Mouse (Mus musculus) hindbrain, embryonic 11.5 days (tissue): ENCODE measurements at regions not wholly inside any gene's neighbourhood (a gene's known extent, or its start where the extent isn't known, plus 50 kb on each side); places are given as distances from the start of the nearest gene placed in this dataset.
"Not testable (repeated sequence)": the region's sequence is repeated elsewhere in the genome, so short reads cannot be mapped to it uniquely, and the experiment has no call there.

Source experiments
- ATAC-seq: fragments of 200-750 bp; cut with Nextera tagmentation; 2 replicates; pipeline ENCODE4 v1.8.0; 2017; ENCODE audit warnings: mild to moderate bottlenecking, moderate TSS enrichment, moderate library complexity; ENCODE audit not compliant: low FRiP score
- DNase-seq: peaks from one replicate; pipeline ENCODE4 v3.0.0-alpha.2; 2015; ENCODE audit warnings: low spot score
- H3K27ac ChIP-seq: fragments of 300-500 bp; sonication (generic); 2 replicates; pipeline ENCODE4 v1.5.1; 2014; ENCODE audit warnings: mild to moderate bottlenecking, low read depth, low read length
- H3K27me3 ChIP-seq: fragments of 300-500 bp; sonication (generic); 2 replicates; pipeline ENCODE4 v1.6.1; 2014; ENCODE audit warnings: mild to moderate bottlenecking, low read length, moderate library complexity, mixed read lengths; ENCODE audit not compliant: control insufficient read depth, insufficient read depth
- H3K36me3 ChIP-seq: fragments of 300-500 bp; sonication (generic); 2 replicates; pipeline ENCODE4 v1.6.1; 2014; ENCODE audit warnings: mild to moderate bottlenecking, low read length, moderate library complexity, mixed read lengths; ENCODE audit not compliant: control insufficient read depth, insufficient read depth
- H3K4me1 ChIP-seq: fragments of 300-500 bp; sonication (generic); replicated peaks from 2 replicates; pipeline ENCODE4 v1.6.1; 2014; ENCODE audit warnings: low read length, mixed read lengths; ENCODE audit not compliant: control insufficient read depth, insufficient read depth
- H3K4me2 ChIP-seq: fragments of 300-500 bp; sonication (generic); replicated peaks from 2 replicates; pipeline ENCODE4 v1.6.1; 2014; ENCODE audit warnings: mild to moderate bottlenecking, low read depth, low read length
- H3K4me3 ChIP-seq: fragments of 300-500 bp; sonication (generic); 2 replicates; pipeline ENCODE4 v1.5.1; 2014; ENCODE audit warnings: low read depth, low read length
- H3K9ac ChIP-seq: fragments of 300-500 bp; sonication (generic); 2 replicates; pipeline ENCODE4 v1.6.1; 2014; ENCODE audit warnings: low read depth, low read length
- H3K9me3 ChIP-seq: fragments of 300-500 bp; sonication (generic); 2 replicates; pipeline ENCODE4 v1.6.1; 2016; ENCODE audit warnings: low read length; ENCODE audit not compliant: control insufficient read depth
- WGBS: fragments of 180-500 bp; shearing (Covaris S2); extraction: QIAGEN DNeasy Blood & Tissue Kit; methylation state at CpG from one replicate; pipeline ENCODE4 v1.1.7; 2014; 5-methylcytosine and 5-hydroxymethylcytosine counted together

DNA sequence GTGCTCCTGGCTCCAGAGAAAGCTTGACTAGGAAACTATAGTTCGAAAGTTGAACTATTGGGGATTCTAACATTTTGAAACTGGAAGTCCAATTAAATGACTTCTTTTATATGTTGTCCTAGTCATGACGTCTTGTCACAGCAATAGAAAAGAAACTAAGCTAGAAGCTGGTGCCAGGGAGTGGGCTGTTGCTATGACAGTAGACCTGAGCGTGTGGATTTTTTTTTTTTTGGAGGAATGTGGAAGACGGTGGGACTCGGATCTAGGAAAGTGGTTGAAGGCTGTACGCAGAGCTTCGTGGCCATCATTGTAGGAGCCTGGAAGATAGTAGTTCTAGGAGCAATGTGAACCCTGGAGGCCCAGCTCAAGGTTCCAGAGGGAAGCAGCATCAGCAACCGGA is 194.2 kb upstream of the Zfp703 start:
- H3K36me3 ChIP-seq, H3K27me3 ChIP-seq, H3K4me3 ChIP-seq, ATAC-seq, H3K4me1 ChIP-seq, H3K9me3 ChIP-seq, H3K4me2 ChIP-seq, H3K27ac ChIP-seq, H3K9ac ChIP-seq, DNase-seq: not testable (repeated sequence)
- WGBS: 93% methylated on average over 8 of the region's 8 CpGs

DNA sequence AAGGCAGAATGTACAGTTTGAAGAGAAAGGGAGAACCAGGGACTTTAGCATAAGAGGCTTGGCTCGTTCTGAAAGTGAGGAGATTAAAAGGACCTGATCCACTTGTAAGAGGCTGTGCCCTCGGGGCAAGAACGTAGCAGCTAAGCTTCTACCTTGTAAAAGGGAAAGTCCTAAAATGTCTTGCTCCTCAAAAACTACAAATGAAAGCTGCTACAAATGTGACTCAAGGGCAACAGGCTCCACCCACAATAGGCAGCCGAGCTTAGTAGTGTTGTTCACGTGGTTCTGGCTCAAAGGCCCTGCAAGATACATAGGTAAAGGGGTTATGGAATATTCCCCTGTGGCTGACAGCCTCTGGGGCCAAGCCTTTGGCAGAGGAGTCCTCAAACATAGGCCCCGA is 192.7 kb upstream of the Zfp703 start:
- no peak overlapping the region for H3K4me2 ChIP-seq
- WGBS: 75% methylated on average over 6 of the region's 6 CpGs
- no peak for ATAC-seq

DNA sequence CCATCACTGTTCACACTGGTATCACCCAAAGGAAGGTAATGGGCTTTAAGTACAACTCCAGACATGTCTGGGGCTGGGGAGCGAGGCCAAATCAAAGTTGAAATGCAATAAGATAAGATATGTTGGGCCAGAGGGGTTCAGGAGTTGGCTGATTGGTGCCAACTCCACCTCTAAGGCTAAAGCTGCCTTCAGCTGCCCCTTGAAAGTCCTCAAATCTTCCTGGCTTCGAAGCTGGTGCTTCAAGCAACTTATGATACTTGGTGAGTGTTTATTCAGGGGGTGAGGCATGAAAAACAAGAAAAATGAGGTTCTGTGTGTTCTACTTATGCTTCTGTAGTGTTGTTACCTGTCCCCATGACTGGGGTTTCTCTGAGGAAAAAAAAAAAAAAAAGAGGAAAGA is 185.3 kb upstream of the Zfp703 start:
- H3K9me3 ChIP-seq: no peaks in the 10 kb centered on the region
- H3K4me3 ChIP-seq: no peak overlapping the region
- H3K4me1 ChIP-seq: no peaks in the 10 kb centered on the region
- WGBS: 91% methylated on average over 2 of the region's 2 CpGs
- ATAC-seq (no peak), DNase-seq (no peak)
- no peak overlapping the region for H3K4me2 ChIP-seq
- H3K9ac ChIP-seq: no peak overlapping the region
- H3K36me3 ChIP-seq: no peaks in the 10 kb centered on the region
- H3K27me3 ChIP-seq: no peaks in the 10 kb centered on the region
- H3K27ac ChIP-seq: no peak overlapping the region

More for the DNA sequence above, 192.7 kb upstream of the Zfp703 start:
- Histone ChIP-seq H3K27me3 (peaks cover 2% of the 10 kb centered on the region; the same call in 1 of the 2 replicates), H3K9me3 (no peaks in the 10 kb centered on the region), H3K4me1 (no peaks in the 10 kb centered on the region), H3K36me3 (no peaks in the 10 kb centered on the region), H3K27ac (no peak overlapping the region), H3K4me3 (no peak overlapping the region), H3K9ac (no peak overlapping the region)
- DNase-seq: no peak

DNA sequence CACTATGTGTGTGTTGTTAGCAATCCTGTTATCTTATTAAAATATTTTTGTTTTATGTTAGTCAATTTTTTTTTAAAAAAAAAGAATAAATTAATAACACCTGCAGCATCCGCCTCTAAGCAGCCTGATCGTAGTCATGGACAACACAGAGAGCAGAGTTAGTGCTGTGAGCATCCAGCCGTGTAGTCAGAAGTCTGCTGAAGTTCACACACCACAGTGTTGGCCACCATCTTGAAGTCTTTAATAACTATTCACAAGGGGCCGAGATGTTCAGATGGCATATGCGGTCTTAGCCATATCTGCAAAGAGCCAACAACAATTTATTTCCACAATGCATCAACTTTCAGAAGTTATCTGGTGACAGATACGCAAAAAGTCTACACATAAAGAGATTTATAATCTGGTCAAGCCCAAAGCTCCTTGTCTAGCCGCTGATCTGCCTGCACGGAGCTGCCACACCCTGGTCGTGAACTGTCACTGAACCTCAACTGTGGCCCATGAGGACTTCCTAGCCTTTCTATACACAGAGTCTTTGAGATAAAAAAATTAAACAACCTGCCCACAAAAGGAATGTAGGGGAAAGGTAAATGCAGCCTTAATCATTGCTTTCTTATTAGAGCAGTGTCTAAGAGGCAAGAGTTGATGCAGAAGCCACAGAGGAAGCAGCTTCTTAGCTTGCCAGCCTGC is 183.4 kb upstream of the Zfp703 start:
- H3K27me3 ChIP-seq: no peaks in the 10 kb centered on the region
- H3K4me2 ChIP-seq: no peak overlapping the region
- no peaks in the 10 kb centered on the region for H3K9me3 ChIP-seq
- H3K4me3 ChIP-seq: no peak overlapping the region
- H3K4me1 ChIP-seq: no peaks in the 10 kb centered on the region
- no peak for DNase-seq
- 93% methylated on average over 9 of the region's 9 CpGs for WGBS
- no peaks in the 10 kb centered on the region for H3K36me3 ChIP-seq
- H3K27ac ChIP-seq: no peak overlapping the region
- no peak for ATAC-seq
- H3K9ac ChIP-seq: no peak overlapping the region

DNA sequence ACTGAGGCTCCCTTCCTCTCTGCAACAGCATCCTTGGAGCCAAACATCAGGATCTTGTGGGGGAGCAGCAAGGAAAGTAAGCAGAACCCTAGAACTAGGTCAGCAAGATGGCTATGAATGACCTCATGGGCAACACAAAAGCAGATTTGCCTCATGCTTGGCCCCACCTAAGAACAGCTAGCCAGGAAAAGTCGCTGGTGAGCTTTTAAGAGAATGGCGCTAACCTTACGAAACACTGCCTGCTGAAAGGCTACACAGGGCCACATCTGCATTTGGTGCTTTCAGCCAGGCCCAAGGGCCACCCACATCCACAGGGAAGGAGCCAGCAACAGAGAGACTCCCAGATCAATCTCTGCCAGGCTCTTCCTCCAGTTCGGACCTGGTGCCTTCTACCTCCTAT is 182.7 kb upstream of the Zfp703 start:
- Histone ChIP-seq H3K9me3 (no peaks in the 10 kb centered on the region), H3K9ac (no peak overlapping the region), H3K4me1 (no peaks in the 10 kb centered on the region), H3K4me3 (no peak overlapping the region), H3K4me2 (no peak overlapping the region), H3K27me3 (no peaks in the 10 kb centered on the region), H3K27ac (no peak overlapping the region), H3K36me3 (no peaks in the 10 kb centered on the region)
- DNase-seq (no peak), ATAC-seq (no peak)
- 89% methylated on average over 4 of the region's 4 CpGs for WGBS

DNA sequence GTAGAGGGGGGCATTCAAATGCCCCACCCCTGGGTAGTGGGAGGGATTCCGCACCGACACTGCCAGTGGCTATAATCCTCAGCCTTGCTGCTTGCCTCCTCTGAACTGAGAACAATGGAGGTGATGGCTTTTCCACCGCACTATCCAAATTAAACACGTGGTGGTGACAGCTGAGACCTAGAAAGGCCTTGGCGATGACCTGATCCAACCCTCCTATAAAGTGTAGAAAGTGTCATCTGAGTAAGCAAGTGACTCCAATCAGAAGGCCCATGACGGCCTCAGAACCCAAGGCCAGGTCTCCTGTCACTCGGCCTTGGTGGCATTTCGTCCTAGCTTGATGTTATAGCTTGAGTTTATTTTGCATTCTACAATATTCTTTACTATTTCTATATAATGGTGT is 181.5 kb upstream of the Zfp703 start:
- no peak for ATAC-seq
- Histone ChIP-seq H3K4me3 (no peak overlapping the region), H3K36me3 (no peaks in the 10 kb centered on the region), H3K27me3 (no peaks in the 10 kb centered on the region), H3K9ac (no peak overlapping the region), H3K4me2 (no peak overlapping the region), H3K27ac (no peak overlapping the region), H3K9me3 (no peaks in the 10 kb centered on the region), H3K4me1 (no peaks in the 10 kb centered on the region)
- DNase-seq: no peak
- WGBS: 79% methylated on average over 8 of the region's 8 CpGs

DNA sequence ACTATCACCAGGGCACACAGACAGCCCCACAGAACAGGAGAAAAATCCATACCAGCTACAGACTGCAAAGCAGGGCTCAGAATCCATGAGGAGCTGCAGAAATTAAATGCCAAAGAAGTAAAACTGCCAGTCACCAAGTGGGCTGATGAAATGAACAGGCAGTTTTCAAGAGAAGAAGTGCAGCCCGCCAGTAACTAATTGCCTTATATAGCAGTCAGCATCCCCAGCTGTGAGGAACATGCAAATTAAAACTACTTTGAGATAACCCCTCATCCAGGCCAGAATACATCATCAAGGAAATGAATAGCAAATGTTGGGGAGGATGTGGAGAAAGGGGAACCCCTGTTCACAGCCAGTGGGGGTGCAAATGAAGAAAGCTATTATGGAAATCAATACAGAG is 177.3 kb upstream of the Zfp703 start:
- no peak overlapping the region for H3K4me3 ChIP-seq
- no peaks in the 10 kb centered on the region for H3K36me3 ChIP-seq
- DNase-seq (no peak), ATAC-seq (no peak)
- no peak overlapping the region for H3K9ac ChIP-seq
- no peak overlapping the region for H3K4me2 ChIP-seq
- H3K9me3 ChIP-seq: no peaks in the 10 kb centered on the region
- H3K4me1 ChIP-seq: 0 out of 2 replicates have a peak, but pooled peaks cover 1% of the 10 kb centered on the region
- 58% methylated on average over 1 of the region's 1 CpGs for WGBS
- H3K27me3 ChIP-seq: no peaks in the 10 kb centered on the region
- no peak overlapping the region for H3K27ac ChIP-seq

DNA sequence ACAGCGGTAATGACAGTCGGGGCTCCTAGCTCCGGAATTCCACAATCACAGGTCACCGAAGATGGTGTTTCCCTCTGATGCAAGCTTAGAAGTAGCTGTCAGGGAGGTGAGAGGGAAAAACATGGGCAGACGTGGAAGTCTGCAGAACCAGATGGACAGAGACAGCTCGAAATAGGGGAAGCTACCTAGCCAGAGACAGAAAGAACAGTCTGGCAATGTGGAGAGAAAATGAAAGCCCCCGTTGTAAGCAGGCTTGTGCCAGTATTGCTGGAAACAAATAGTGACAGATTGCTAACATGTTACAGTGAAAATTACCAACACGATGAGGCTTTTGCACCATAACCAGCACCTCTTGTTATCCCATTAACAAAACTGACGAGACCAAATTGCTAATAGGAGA is 173.0 kb upstream of the Zfp703 start:
- H3K36me3 ChIP-seq: no peaks in the 10 kb centered on the region
- H3K9me3 ChIP-seq: no peaks in the 10 kb centered on the region
- no peaks in the 10 kb centered on the region for H3K27me3 ChIP-seq
- H3K4me1 ChIP-seq: peaks cover 6% of the 10 kb centered on the region; the same call in 1 of the 2 replicates
- no peak overlapping the region for H3K4me2 ChIP-seq
- 66% methylated on average over 9 of the region's 9 CpGs for WGBS
- H3K4me3 ChIP-seq: no peak overlapping the region
- DNase-seq (no peak), ATAC-seq (no peak)
- H3K9ac ChIP-seq: no peak overlapping the region
- H3K27ac ChIP-seq: no peak overlapping the region

DNA sequence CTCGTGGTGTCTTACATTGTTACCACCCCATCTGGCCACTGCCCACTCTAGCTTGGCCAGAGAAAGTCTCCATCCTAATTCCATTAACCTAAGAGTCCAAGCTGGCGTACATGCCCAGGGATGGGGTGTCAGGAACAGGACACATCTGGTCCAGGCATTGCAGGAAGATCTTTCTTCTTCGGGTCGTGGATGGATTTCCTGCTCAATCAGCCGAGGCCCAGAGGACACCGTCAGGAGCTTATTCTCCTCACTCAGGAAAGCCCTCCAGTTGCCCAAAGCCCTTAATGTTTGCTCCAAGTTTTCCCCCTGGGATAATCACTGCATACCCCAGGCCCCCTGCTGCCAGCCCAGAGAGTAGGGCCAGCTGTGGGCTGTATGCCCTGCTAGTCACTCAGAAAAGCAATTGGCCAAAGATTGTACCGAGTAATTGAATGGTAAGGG is 172.2 kb upstream of the Zfp703 start:
- peak; percentile 43 for DNase-seq
- no peaks in the 10 kb centered on the region for H3K27me3 ChIP-seq
- 28% methylated on average over 7 of the region's 7 CpGs for WGBS
- H3K4me2 ChIP-seq: no peak overlapping the region
- no peak overlapping the region for H3K9ac ChIP-seq
- H3K4me3 ChIP-seq: no peak overlapping the region
- peaks cover 6% of the 10 kb centered on the region; the same call in 1 of the 2 replicates for H3K4me1 ChIP-seq
- H3K9me3 ChIP-seq: no peaks in the 10 kb centered on the region
- no peaks in the 10 kb centered on the region for H3K36me3 ChIP-seq
- peak; percentile 48; the same call in 1 of the 2 replicates for ATAC-seq
- H3K27ac ChIP-seq: no peak overlapping the region
